Mouse (Mus musculus) C2C12 (cell line): ENCODE measurements around the gene Psme1.

Experiments used
- CEBPB ChIP-seq: IDR thresholded peaks from one replicate; pipeline ENCODE4 v1.6.1; 2011; ENCODE audit warnings: low read depth, mild to moderate bottlenecking, control low read depth, moderate library complexity
- CTCF ChIP-seq: IDR thresholded peaks from one replicate; pipeline ENCODE4 v1.5.1; 2011; ENCODE audit not compliant: control insufficient read depth, insufficient read depth, insufficient read length
- MYOD1 ChIP-seq: IDR thresholded peaks from one replicate; pipeline ENCODE4 v1.6.1; 2011; ENCODE audit warnings: low read depth; ENCODE audit not compliant: control insufficient read depth, insufficient read length
- USF1 ChIP-seq: IDR thresholded peaks from one replicate; pipeline ENCODE4 v1.6.1; 2011; ENCODE audit warnings: low read depth, mild to moderate bottlenecking, control low read depth, moderate library complexity

DNA sequence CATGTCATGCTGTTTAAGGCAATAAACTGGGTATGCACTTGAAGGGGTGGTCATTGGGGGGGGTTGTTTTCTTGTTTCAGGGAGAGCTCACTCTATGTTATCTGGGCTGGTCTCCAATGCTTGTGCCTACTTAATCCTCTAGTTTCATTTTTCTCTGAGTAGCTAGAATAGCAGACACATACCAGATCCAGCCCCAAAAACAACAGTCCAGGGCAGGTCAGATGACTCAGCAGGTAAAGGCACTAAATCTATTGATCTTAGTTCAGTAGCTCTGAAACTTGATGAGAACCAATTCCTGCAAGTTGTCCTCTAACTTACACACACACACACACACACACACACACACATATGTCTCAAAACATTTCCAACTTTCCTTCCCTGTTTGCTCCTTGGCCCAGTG, 6.2 kb upstream of the Psme1 start:
- TF ChIP-seq USF1 (no peak), CTCF (no peak), MYOD1 (no peak), CEBPB (no peak)
